Mouse (Mus musculus) cerebellum, adult 11-12 months (tissue): ENCODE results near the gene Hcar2.

Experiments used
- DNase-seq: peaks from one replicate; pipeline ENCODE4 v3.0.0; 2022

Hcar2 gene

DNA sequence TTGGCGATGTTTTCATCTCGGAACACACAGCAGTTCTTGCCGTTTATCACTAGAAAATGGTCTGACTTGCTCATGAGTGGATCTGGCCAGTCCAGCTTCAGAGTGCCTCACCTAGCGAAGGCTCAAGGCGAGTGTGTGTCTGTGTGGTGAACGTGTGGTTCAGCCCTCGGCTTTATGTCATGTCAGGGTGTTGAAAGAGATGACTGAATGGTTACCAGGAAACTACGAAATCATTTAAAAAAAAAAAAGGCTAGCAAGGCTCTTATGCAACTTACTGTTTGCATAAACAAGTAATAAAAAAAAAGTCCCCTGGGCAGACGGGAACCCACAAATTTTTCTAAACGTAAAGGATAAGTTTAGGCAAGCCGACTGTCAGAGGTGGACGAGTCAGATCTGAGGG is at the start of gene Hcar2:
Hcar2 (minus strand) TSS at position 135 of the 400 bp plus-strand sequence.
- DNase-seq, result no peak

DNA sequence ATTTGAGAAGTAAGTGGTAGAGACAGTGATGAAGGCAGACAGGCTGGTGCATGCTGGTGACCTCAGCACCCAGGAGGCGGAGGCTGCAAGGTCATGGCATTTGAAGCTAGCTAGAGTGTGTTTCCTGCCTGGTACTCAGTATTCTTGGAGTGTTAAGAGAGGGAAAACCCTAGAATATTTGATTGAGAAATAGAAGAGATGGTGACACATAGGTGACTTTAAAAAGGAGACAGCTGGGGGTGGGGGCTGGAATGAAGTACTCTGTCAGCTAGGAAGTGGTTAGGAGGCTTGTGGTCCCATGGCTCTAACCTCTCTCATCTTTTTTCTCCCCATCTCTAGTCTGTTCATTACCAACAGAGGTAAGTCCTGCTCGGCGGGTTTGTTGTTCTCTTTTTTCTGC is 49.6 kb upstream of the Hcar2 start:
- no peak for DNase-seq

DNA sequence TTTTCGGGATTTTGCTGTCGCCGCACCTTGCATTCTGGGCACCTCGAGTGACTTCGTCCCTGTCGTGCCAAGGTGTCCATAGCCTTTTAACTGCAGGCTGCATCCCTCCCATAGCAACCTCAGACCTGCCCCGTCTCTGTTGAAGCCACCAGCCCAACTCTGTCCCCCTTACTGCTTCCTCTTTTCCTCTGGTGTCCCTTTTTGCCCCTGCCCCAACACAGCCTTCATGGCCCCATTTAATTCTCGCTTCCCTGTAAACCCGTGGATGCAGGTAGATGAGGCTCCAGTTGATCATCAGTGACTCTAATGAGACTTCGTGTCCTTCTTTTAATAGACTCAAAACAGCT is 42.3 kb upstream of the Hcar2 start:
- DNase-seq, result no peak

GRCm38 (mm10) chr5:123906976-123907630 is 41.8 kb upstream of the Hcar2 start, which contains the start of gene Denr:
Denr (plus strand) TSS chr5:123907175.
- peak; percentile 98 for DNase-seq

DNA sequence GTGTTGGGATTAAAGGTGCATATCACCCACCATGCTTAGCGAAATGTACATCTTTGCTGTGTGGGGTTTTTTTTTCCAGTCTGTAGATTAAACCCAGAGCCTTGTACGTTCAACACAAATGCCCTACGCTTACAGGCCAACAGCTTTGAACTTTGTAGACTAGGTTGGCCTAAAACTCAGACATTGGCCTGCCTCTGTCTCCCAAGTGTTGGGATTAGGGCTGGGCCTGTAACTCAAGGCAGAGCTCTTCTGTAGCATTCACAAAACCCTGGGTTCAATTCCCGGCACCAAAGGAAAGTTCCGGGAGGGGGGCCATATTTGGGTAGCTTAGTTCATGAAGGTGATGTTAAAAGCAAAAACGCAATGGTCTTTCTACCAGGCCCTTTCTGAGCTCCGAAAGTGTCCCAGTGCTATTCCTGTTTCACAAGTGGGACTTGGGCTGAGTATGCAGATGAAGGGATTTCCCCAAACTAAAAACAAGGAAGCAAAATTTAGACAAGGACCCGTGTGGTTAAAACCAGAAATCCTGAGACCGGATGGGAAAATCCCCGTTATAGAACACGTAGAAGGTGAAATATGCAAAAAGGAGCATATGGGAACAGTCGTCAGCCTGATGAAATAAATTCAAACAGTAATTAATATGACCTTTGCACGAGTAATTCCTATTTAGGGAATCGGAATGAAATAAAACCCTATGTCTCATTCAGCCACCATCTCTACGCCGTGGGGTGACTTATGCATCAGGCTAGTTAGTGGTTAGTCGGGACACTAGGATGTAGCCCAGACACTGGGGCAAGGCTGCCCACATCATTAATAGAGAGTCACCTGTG is 41.1 kb upstream of the Hcar2 start:
- peak; percentile 36 for DNase-seq

- peak; percentile 15 for DNase-seq
These were observed 38.9 kb upstream of the Hcar2 start for GRCm38 (mm10) chr5:123904059-123904672.

- DNase-seq, result no peak
These were observed 32.1 kb upstream of the Hcar2 start for GRCm38 (mm10) chr5:123897352-123897751.

DNA sequence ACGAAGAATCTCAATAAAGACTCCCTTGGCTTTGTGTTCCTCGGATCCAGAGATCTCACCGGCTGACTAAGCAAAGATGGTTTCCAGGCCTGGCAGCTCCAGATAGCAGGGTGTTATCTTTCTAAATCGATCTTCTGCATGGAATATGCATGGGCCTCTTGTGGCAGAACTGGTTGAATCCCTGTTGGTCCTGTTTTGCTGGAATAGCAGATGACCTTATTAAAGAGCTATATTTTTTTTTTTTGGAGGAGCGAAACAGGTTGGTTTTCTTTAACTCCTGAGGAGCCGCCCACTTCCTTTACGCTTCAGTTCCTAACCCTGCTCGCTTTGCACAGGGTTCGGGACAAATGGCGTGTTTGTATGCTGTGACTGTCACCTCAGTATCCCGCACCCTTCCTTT is 31.1 kb upstream of the Hcar2 start:
- no peak for DNase-seq

- no peak for DNase-seq
These were observed 28.2 kb upstream of the Hcar2 start for GRCm38 (mm10) chr5:123893520-123893919.

DNA sequence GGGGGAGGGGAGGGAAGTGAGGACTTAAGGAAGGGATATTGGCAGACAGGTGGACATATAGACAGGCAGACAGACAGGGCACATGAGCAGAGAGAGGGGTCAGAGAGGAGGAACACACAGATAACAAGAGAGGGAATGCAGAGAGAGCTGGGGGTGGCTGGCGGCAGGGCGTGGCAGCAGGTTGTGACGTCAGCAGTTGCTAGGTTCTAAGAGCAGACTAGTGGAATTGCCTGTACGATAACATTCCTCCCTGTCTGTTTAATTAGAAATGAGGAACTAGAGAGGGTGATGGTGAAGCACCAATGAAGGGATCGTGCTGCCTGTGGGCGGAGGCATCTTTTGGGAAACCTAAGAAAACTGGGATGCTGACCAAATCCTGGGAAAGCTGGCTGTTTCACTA is 26.4 kb upstream of the Hcar2 start:
- no peak for DNase-seq

- no peak for DNase-seq
These were observed 25.7 kb upstream of the Hcar2 start for GRCm38 (mm10) chr5:123890987-123891386.

DNA sequence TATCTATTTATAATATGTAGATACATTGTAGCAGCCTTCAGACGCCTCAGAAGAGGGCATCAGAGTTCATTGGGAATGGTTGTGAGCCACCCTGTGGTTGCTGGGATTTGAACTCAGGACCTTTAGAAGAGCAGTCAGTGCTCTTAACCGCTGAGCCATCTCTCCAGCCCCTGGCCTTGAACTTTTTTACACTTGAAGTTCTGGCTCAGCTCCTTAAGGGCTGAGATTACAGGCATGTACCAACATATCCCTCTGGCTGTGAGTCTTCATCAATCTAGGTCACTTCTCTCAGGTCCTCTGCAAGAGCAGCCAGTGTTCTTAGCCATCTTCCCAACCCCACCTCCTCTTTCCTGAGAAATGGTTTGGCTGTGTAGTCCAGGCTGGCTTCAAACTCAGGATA is 25.0 kb upstream of the Hcar2 start:
- DNase-seq, result no peak

- no peak for DNase-seq
These were observed 21.1 kb upstream of the Hcar2 start for GRCm38 (mm10) chr5:123886365-123886764.

- DNase-seq, result no peak
These were observed 19.0 kb upstream of the Hcar2 start for GRCm38 (mm10) chr5:123884332-123884731.

DNA sequence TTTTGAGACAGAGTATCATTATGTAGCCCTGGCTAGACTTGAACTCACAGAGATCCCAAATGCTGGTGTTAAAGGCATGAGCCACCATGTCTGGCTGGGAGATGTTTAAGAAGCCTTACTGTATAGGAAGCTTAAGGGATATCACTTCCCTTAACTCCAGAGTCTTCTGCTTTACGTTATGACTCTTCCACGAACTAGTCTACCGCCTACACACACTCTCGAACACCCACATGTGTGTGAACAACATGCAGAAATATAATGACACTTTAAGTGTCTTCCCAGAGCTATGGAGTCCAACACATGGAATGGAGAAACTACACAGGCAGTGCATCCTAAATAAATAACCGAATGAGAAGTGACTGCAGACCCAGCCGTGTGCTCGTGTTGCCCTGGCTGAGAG is 18.6 kb upstream of the Hcar2 start:
- no peak for DNase-seq

GRCm38 (mm10) chr5:123880778-123881177 is 15.5 kb upstream of the Hcar2 start:
- DNase-seq, result no peak

DNA sequence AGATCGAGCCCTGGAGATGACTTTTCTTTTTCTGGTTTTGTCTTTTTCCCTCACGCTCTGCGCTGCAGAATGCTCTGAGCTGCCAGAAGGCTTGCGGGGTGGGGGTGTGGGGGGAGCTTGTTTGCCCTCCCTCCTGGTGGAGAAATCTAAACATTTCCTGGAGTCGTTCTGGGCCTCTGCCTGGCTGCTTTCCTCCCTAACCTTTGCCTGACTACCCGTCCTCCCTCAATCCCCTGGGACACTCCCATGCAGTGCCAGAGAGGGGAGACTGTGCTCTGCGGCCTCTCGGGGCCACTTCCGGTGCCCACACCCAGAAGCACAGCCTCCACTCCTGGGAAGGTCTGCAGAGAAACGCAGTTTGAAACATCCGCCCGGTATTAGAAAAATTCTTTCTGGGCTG is 14.6 kb upstream of the Hcar2 start, which contains the start of gene Hcar1:
Hcar1 (minus strand) TSS at position 93 of the 400 bp plus-strand sequence.
- no peak for DNase-seq

- DNase-seq, result no peak
These were observed 12.8 kb upstream of the Hcar2 start for GRCm38 (mm10) chr5:123878056-123878455.

- no peak for DNase-seq
These were observed 8.9 kb upstream of the Hcar2 start for GRCm38 (mm10) chr5:123874177-123874576.

- no peak for DNase-seq
These were observed 4.3 kb upstream of the Hcar2 start for GRCm38 (mm10) chr5:123869615-123870014.

GRCm38 (mm10) chr5:123866457-123866856 is 1.2 kb upstream of the Hcar2 start:
- no peak for DNase-seq

DNA sequence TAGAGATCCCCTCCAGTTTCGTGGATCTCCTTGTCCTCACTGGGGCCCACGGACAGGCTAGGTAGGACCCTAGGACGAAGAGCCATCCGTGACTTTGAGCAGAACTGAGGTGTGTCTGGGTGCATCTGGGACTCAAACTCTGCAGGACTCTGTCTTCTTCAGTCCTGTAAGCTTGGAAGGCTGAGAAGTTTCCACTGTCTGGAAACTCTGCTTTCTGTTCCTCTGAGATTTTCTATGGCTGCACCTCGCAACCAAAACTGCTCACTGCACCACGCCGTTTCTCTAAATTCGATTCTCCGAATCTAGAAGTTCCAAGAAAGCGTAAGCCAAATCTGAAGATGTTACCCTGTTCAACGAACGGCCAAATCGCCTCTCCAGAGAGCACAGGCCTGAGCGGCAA is 1.4 kb downstream of the Hcar2 start:
- no peak for DNase-seq

DNA sequence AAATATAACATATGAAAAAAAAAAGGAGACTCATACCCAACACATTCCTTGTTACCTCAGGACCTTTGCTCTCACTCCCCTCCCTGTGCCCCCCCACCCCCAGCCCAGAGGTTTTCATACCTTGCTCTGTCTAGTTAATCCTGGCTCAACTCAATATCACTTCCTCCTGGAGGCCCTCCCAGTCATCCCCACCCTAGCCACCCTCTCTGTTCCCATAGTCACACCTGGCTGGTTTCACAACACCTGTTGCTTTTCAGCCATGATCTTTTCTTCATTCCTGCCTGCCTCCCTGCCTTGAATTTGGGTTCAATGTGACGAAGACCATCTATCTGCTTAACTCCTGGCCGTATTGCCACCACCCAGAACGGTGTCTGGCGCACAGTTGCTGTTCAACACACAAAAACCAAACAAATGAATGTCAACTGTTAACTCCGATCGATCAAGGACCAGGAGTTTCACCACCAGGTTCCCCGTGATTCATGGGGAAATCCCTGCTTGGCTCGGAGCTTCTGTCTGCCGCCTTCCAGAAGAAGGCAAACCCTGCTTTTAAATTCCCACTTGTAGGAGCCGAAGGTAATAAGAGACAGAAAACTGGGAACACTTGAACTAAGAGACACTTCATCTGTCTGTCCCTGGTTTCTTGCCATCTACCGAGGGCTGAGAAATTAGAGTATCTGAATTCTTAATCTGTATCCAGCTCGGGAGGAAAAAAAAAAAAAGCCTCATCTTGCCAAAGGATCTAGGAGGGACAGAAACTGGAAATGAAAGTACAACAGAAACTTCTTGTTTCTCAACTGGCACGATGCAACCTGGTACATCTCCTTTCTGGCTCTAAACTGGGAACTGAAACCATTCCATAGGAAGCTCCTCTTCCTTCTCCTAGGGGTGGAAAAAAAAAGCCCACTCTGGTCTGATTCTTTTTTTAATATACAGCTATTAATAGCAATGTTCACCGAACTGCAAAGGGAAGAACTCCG is 2.6 kb downstream of the Hcar2 start:
- DNase-seq, result no peak
